Mouse (Mus musculus): ENCODE data around the gene Sh3pxd2a.

DNA sequence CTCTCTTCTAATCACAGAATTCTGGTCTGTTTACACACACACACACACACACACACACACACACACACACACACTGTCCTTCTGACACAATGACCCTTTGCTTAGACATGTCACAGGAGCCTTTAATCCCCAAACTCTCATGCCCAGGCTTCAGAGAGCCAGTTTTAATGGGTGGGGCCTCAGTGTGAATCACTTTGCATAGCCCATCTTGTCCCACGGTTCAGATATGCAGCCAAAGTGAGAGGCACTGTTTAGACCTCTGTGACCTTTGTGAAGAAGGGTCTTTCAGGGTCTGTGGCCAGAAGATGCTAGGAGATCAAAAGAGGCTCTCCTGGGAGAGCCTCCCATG lies 148.3 kb downstream of the Sh3pxd2a start:
- TF ChIP-seq POLR2A (IDR thresholded peaks at IDR 0.05; ENCODE audit: insufficient read depth, low read length) = no peak
- no peak for TF ChIP-seq EP300 (IDR thresholded peaks at IDR 0.05; ENCODE audit: insufficient read depth, low read depth, low read length)
